Mouse (Mus musculus): ENCODE results near the gene Ndufb10.

Gene Ndufb10

GRCm38 (mm10) chr17:24724184-24724583 is at the start of gene Ndufb10:
TSS of gene Ndufb10 (minus strand) at chr17:24724478.
- DNase-seq, result peak; percentile 99

DNA sequence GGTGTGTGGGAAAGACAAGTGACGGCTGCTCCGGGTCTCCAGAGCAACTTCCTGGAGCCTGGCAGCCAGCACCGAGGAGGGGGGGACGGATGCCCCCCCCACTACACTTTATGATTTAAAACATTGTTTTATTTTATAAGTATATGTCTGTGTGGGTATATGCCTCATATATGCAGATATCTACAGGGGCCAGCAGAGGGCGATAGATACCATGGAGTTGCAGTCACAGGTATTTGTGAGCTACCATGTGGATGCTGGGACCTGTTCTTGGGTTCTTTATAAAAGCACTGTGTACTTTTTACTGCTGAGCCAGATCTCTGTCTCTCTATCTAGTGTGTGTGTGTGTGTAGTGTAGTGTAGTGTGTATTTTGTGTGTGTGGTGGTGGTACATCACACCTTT is 49.0 kb upstream of the Ndufb10 start:
- DNase-seq, result peak; percentile 40

- DNase-seq, result peak; percentile 36
These were observed 44.9 kb upstream of the Ndufb10 start for GRCm38 (mm10) chr17:24769146-24769545.

- peak; percentile 80 for DNase-seq
These were observed 42.1 kb upstream of the Ndufb10 start for GRCm38 (mm10) chr17:24766266-24766875.

DNA sequence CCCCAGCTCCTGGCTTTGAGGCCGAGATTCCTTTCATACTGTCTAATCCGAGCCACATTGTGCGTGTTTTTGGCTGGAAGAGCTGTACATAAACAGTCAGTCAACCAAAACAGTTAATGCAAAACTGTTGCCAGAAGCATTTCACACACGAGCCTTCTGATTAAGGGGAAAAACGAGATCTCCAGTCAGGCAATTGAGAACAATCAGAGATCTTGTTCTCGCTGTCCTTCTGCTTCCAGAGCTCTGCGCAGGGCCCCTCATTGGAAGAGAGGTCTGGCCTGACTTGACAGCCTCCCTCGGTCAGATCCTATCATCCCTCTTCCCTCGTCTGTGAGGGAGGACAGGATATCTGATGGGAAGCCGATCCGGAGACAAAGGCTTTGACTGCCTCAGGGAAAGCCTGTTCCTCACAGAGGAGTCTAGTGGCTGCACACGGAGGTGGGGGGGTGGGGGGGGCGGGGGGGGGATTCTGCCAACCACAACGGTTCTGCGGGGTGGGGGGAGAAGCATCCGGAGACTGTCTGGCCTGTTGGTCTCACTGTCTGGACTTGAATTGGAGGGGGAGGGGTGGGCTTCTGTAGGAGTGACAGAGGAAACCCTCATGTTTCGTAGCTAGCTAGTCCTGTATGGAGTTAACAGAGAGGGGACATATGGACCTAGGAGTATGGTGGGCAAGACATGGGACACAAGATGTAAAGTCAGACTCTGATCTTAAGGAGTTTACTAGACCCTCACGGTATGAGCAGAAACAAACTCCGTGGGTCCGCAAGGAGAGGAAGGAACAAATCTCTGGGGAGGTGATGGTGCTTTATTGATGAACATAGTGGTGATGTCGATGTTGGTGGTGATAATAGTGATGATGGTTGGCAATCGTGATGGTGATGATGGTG is 41.0 kb upstream of the Ndufb10 start:
- DNase-seq, result peak; percentile 64

DNA sequence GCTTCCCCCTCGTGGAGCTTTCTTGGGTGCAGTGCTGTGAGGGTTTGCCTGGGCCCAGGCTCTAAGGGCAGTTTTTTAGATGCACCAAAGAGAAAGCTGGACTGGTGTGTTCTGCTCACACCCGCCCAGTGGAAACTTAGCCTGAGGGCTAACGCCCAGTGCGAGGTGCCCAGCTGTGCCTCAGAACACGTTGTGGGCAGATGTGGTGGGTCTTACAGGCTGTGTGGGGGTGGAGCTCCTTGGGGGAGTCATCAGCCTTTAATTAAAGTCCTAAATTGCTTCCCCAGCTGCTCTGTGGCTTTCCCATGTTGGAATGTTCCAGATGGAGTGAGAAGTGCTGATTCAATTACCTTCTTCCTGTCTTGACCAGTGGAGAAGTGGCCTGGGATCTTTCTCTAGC is 36.8 kb upstream of the Ndufb10 start:
- no peak for DNase-seq

GRCm38 (mm10) chr17:24757394-24757793 is 33.1 kb upstream of the Ndufb10 start:
- DNase-seq, result no peak

GRCm38 (mm10) chr17:24752415-24753394 is 28.4 kb upstream of the Ndufb10 start, which contains the start of gene Hs3st6:
TSS of gene Hs3st6 (plus strand) at chr17:24752988.
- no peak for DNase-seq

DNA sequence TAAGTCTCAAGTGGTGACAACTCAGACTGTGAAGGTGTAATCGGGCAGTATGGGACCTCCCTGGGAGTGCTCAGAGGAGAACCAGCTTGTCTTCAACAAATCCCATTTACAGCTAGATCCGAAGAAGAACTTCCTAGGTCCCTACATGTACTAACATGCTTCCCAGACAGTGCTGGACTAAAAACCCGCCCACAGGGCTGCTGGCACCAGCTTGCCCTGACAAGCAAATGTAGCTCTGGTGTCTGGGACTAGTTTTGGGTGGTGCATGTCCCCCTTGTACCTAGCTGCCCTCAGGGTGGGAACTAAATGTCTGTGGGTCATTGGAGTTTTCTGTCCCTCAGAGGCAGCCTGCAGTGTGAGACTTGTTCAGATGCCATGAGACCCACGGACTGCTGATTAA is 27.2 kb upstream of the Ndufb10 start:
- DNase-seq, result no peak

DNA sequence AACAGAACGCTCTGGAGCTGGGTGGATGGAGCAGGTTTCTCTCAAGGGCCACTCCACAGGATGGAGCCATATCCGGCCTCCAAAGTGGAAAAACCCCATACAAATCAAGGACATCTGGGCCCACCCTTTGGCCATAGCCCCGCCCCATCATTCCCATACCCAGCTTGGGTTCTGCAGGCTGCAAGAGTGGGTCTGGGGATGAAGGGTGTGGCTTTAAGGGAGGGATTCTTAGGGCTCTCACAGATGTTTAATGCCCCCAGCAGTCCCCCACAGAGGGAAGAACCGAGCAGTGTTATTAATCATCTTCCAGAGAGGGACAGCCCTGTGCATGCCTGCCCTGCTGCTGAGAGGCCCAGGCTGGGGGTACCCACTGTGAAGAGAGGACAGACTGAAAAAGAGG is 22.7 kb upstream of the Ndufb10 start:
- DNase-seq, result no peak

DNA sequence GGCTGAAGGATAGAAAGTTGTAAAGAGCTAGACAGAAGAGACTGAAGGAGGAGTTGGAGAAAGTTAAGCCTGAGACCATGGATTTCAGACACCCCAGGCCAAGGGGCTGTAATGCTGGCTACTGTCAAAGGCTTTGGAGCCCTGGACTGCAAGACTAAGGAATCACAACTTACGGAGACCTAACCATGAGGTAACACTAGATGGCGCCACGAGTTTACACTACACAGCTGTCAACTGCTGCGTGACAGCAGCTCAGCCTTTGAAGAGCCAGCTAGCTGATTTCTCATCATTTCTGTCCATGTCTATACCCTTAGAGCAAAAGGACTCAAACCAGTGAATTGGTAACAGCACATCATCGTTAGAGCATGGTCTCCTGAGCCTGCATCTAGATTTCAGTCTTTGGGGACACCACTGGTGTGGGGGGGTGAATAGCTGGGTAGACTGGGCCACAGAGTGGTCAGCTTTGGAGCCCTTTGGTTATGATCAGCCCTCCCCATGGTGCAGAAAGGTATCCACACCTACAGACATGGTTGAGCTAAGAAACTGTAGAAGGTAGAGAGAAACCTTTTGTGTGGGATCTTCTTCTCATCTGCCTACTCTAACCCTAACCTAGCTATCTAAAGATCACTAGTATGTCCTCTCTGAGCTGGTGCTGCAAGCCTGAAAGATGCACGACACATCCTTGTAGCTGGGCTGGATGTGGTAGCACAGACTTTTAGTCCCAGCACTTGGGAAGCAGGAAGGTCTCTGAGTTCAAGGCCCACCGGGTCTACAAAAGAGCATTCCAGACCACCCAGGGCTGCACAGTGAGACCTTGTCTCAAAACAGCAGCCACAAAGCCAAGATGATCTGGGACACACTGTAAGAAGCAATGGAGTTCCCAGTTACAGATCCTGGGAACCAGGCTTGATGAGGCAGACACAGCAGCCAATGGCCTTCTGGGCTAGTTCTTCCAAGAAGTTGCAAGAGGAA is 21.5 kb upstream of the Ndufb10 start:
- peak; percentile 95 for DNase-seq

GRCm38 (mm10) chr17:24744381-24744780 is 20.1 kb upstream of the Ndufb10 start:
- no peak for DNase-seq

- DNase-seq, result no peak
These were observed 19.6 kb upstream of the Ndufb10 start for GRCm38 (mm10) chr17:24743896-24744295.

- DNase-seq, result no peak
These were observed 18.0 kb upstream of the Ndufb10 start for GRCm38 (mm10) chr17:24742307-24742706.

DNA sequence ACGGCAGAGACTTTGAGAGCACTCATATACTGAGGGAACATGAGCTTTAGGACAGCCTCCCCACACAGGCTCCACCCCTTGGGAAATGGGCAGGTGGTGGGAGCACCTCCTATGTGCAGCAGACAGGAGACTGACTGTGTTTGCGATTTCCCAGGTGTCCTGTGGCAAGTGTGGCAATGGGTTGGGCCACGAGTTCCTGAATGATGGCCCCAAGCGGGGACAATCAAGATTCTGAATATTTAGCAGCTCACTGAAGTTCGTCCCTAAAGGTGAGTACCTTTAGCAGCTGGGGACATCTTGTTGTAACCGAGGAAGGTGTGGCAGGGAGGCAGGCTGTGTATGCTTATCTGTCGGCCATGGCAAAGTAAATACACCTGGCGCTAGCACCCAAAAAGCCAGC is 15.6 kb upstream of the Ndufb10 start:
- peak; percentile 87 for DNase-seq

- peak; percentile 90 for DNase-seq
These were observed 14.0 kb upstream of the Ndufb10 start for GRCm38 (mm10) chr17:24738238-24738637.

GRCm38 (mm10) chr17:24737135-24737810 is 13.0 kb upstream of the Ndufb10 start:
- no peak for DNase-seq

GRCm38 (mm10) chr17:24736330-24737051 is 12.2 kb upstream of the Ndufb10 start, which contains the start of gene Msrb1:
TSS of gene Msrb1 (plus strand) at chr17:24736642.
- peak; percentile 100 for DNase-seq

DNA sequence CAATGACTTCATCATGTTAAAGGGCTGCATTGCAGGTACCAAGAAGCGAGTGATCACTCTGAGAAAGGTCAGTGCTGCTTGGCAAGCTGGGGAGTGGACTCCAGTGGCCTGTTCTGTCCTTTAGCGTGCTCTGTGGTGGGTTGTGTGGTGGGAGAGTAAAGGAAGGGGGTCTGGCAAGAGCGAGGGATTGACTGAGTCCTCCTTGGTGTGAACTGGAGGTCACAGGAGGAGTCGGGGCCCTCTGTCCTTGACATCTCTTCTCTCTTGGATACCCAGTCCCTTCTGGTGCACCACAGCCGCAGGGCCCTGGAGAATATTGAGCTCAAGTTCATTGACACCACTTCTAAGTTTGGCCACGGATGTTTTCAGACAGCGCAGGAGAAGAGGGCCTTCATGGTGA is 11.2 kb upstream of the Ndufb10 start:
- DNase-seq, result peak; percentile 94

DNA sequence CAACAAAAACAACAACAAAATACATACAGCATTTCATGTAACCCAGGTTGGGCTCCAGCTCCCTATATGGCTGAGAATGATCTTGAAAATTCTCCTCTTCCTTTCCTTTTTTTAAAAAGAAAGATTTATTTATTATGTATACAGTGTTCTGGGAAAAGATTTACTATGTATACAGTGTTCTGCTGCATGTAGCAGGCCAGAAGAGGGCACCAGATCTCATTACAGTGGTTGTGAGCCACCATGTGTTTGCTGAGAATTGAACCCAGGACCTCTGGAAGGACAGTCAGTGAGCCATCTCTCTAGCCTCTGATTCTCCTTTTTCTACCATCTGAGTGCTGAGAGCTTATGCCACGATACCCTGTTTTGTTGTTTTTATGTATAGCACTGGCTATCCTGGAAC is 10.2 kb upstream of the Ndufb10 start:
- no peak for DNase-seq

Data from heart, adult 11 months (tissue).